15 mouse cellular contexts compared by ENCODE assay signal in genomic region chr1:135565775-135566174, GRCm38 (mm10). TPM values are rescaled to one million over a fixed set of nuclear protein-coding genes. Genes with fewer than 3 reads are reported as not detected.
DNase-seq lines count a peak whose midpoint lies in the region; ATAC-seq lines count a peak whose summit lies in the region.
"Had no signal": no experiment of that assay in that cellular context is flagged by ENCODE, and none has a peak within 500 bp of the region (broad histone marks: within the 10 kb centered on the region; RNA-seq: fewer than 3 reads in every experiment).

No protein-coding gene starts in this region.

- no peaks in the 10 kb centered on the region for H3K27me3 ChIP-seq in kidney, embryonic 15.5 days
- H3K27me3 ChIP-seq in embryonic facial prominence, embryonic 14.5 days (replicated peaks; ENCODE audit: control insufficient read depth, insufficient read depth, low read length) = no peaks in the 10 kb centered on the region
- H3K27me3 ChIP-seq in hindbrain, embryonic 13.5 days = no peaks in the 10 kb centered on the region
- no peaks in the 10 kb centered on the region for H3K27me3 ChIP-seq in midbrain, embryonic 13.5 days
- H3K27me3 ChIP-seq in liver, embryonic 12.5 days (replicated peaks) = no peaks in the 10 kb centered on the region
- H3K27me3 ChIP-seq: neural tube, embryonic 12.5 days had no signal

- H3K4me2 ChIP-seq in kidney, embryonic 15.5 days = no peak overlapping the region
- H3K4me2 ChIP-seq in embryonic facial prominence, embryonic 14.5 days (ENCODE audit: low read depth, low read length) = no peak overlapping the region
- no peak overlapping the region for H3K4me2 ChIP-seq in hindbrain, embryonic 13.5 days
- no peak overlapping the region for H3K4me2 ChIP-seq in midbrain, embryonic 13.5 days (replicated peaks)
- H3K4me2 ChIP-seq in liver, embryonic 12.5 days = no peak overlapping the region

- no peaks in the 10 kb centered on the region for H3K9me3 ChIP-seq in kidney, embryonic 15.5 days (replicated peaks)
- H3K9me3 ChIP-seq in embryonic facial prominence, embryonic 14.5 days (ENCODE audit: control insufficient read depth, low read length) = no peaks in the 10 kb centered on the region
- H3K9me3 ChIP-seq in hindbrain, embryonic 13.5 days = no peaks in the 10 kb centered on the region
- H3K9me3 ChIP-seq in midbrain, embryonic 13.5 days = no peaks in the 10 kb centered on the region
- H3K9me3 ChIP-seq in liver, embryonic 12.5 days (replicated peaks) = no peaks in the 10 kb centered on the region
- H3K9me3 ChIP-seq: neural tube, embryonic 12.5 days had no signal

- no peak for ATAC-seq in kidney, embryonic 15.5 days (replicated peaks; ENCODE audit: low FRiP score)
- no peak for ATAC-seq in embryonic facial prominence, embryonic 14.5 days (ENCODE audit: low read depth)
- peak; percentile 26; the same call in 1 of the 2 replicates for ATAC-seq in hindbrain, embryonic 13.5 days (ENCODE audit: low FRiP score)
- ATAC-seq in midbrain, embryonic 13.5 days = no peak
- no peak for ATAC-seq in liver, embryonic 12.5 days
- ATAC-seq: inflammation-experienced regulatory T-cells, adult 6 months; liver, postnatal 0 days had no signal

- no peak overlapping the region for H3K9ac ChIP-seq in kidney, embryonic 15.5 days
- no peak overlapping the region; the same call in 1 of the 2 replicates for H3K9ac ChIP-seq in embryonic facial prominence, embryonic 14.5 days (ENCODE audit: low read depth, low read length)
- peak overlapping the region; percentile 1; the same call in 1 of the 2 replicates for H3K9ac ChIP-seq in hindbrain, embryonic 13.5 days
- peak overlapping the region; percentile 6; the same call in 1 of the 2 replicates for H3K9ac ChIP-seq in midbrain, embryonic 13.5 days (replicated peaks)
- no peak overlapping the region for H3K9ac ChIP-seq in liver, embryonic 12.5 days
- H3K9ac ChIP-seq: liver, postnatal 0 days had no signal

- H3K4me1 ChIP-seq in kidney, embryonic 15.5 days = peaks cover 66% of the 10 kb centered on the region
- peaks cover 30% of the 10 kb centered on the region for H3K4me1 ChIP-seq in embryonic facial prominence, embryonic 14.5 days (ENCODE audit: control insufficient read depth, insufficient read depth, low read length)
- H3K4me1 ChIP-seq in hindbrain, embryonic 13.5 days (replicated peaks) = peaks cover 77% of the 10 kb centered on the region
- H3K4me1 ChIP-seq in midbrain, embryonic 13.5 days (replicated peaks) = peaks cover 58% of the 10 kb centered on the region
- peaks cover 9% of the 10 kb centered on the region; the same call in 1 of the 2 replicates for H3K4me1 ChIP-seq in liver, embryonic 12.5 days

- no peak for DNase-seq in kidney, adult 8-10 months
- DNase-seq in embryonic facial prominence, embryonic 14.5 days (ENCODE audit: low spot score) = no peak
- DNase-seq in layer of hippocampus, postnatal 14 days (ENCODE audit: low spot score in 2 of 2) = no peak
- DNase-seq in T-cell, adult 2 months (ENCODE audit: low spot score) = no peak
- DNase-seq: cerebellum, postnatal 36 days; heart, adult 11 months; kidney, postnatal 10 days; liver, postnatal 0 days; thymus, adult 2 months had no signal

- peaks cover 7% of the 10 kb centered on the region; the same call in 1 of the 2 replicates for H3K36me3 ChIP-seq in kidney, embryonic 15.5 days
- H3K36me3 ChIP-seq in embryonic facial prominence, embryonic 14.5 days (ENCODE audit: control insufficient read depth, insufficient read depth, low read length) = no peaks in the 10 kb centered on the region
- peaks cover 5% of the 10 kb centered on the region; the same call in 1 of the 2 replicates for H3K36me3 ChIP-seq in hindbrain, embryonic 13.5 days
- no peaks in the 10 kb centered on the region for H3K36me3 ChIP-seq in midbrain, embryonic 13.5 days
- no peaks in the 10 kb centered on the region for H3K36me3 ChIP-seq in liver, embryonic 12.5 days
- H3K36me3 ChIP-seq: neural tube, embryonic 12.5 days had no signal

- 0 out of 2 replicates have a peak overlapping the region, but pooled peaks have one; percentile 87 for H3K27ac ChIP-seq in kidney, embryonic 15.5 days
- H3K27ac ChIP-seq in embryonic facial prominence, embryonic 14.5 days (replicated peaks; ENCODE audit: low read depth, low read length) = peak overlapping the region; percentile 48; the same call in 1 of the 2 replicates
- H3K27ac ChIP-seq in hindbrain, embryonic 13.5 days = peak overlapping the region; percentile 89
- H3K27ac ChIP-seq in midbrain, embryonic 13.5 days = peak overlapping the region; percentile 87
- no peak overlapping the region for H3K27ac ChIP-seq in liver, embryonic 12.5 days
- H3K27ac ChIP-seq: neural tube, embryonic 12.5 days had no signal

- no peak overlapping the region for H3K4me3 ChIP-seq in kidney, embryonic 15.5 days (replicated peaks)
- H3K4me3 ChIP-seq in embryonic facial prominence, embryonic 14.5 days (ENCODE audit: low read depth, low read length) = no peak overlapping the region
- H3K4me3 ChIP-seq in hindbrain, embryonic 13.5 days = no peak overlapping the region
- H3K4me3 ChIP-seq in midbrain, embryonic 13.5 days (replicated peaks) = no peak overlapping the region
- no peak overlapping the region for H3K4me3 ChIP-seq in liver, embryonic 12.5 days
- H3K4me3 ChIP-seq: neural tube, embryonic 12.5 days had no signal

- 78% methylated on average over 5 of the region's 5 CpGs for WGBS in kidney, embryonic 15.5 days
- WGBS in embryonic facial prominence, embryonic 14.5 days = 80% methylated on average over 5 of the region's 5 CpGs
- WGBS in hindbrain, embryonic 13.5 days = 72% methylated on average over 5 of the region's 5 CpGs
- 82% methylated on average over 5 of the region's 5 CpGs for WGBS in midbrain, embryonic 13.5 days
- WGBS in liver, embryonic 12.5 days (ENCODE audit: insufficient replicate concordance) = 63% methylated on average over 5 of the region's 5 CpGs

RNA-seq across cellular contexts. Expression of gene Nav1, which starts 41.3 kb away (rescaled TPM):
- 16.4 and 16.6 TPM in 2 replicates for polyA plus RNA-seq in kidney, embryonic 15.5 days (2015; fragmentation: Nextera tagmentation; extraction: Ambion mirVana)
- 16.7 and 18.0 TPM in 2 replicates for polyA plus RNA-seq in embryonic facial prominence, embryonic 14.5 days (2014; fragmentation: Nextera tagmentation; extraction: Ambion mirVana)
- polyA plus RNA-seq in hindbrain, embryonic 13.5 days (2015; fragmentation: Nextera tagmentation; extraction: Ambion mirVana) = 42.3 and 42.6 TPM in 2 replicates
- 38.0 and 38.1 TPM in 2 replicates for polyA plus RNA-seq in midbrain, embryonic 13.5 days (2015; fragmentation: Nextera tagmentation; extraction: Ambion mirVana)
- polyA plus RNA-seq in liver, embryonic 12.5 days (2016; fragmentation: Nextera tagmentation; extraction: Ambion mirVana) = 3.2 TPM in 2 replicates
- 100 to 1,000 TPM; 161 to 168 TPM for total RNA-seq in layer of hippocampus, postnatal 14 days (2021)

Comparison
In these comparisons a context has a peak if more than half of its experiments do, and no peak if none do; other contexts are left out.
1. H3K9ac ChIP-seq: peak in hindbrain, embryonic 13.5 days (single experiment) and midbrain, embryonic 13.5 days (single experiment); none in kidney, embryonic 15.5 days (single experiment), embryonic facial prominence, embryonic 14.5 days (single experiment) and liver, embryonic 12.5 days (single experiment).